Mouse (Mus musculus) E14TG2a.4 (cell line): ENCODE results near the gene Cd46.

Experiments used
- H3K27me3 ChIP-seq: 2 replicates; pipeline ENCODE4 v1.6.1; 2014; ENCODE audit warnings: low read length, control low read depth; ENCODE audit not compliant: insufficient read depth
- H3K36me3 ChIP-seq: 2 replicates; pipeline ENCODE4 v1.6.1; 2014; ENCODE audit warnings: low read length, control low read depth; ENCODE audit not compliant: insufficient read depth
- H3K4me1 ChIP-seq: replicated peaks from 2 replicates; pipeline ENCODE4 v1.6.1; 2014; ENCODE audit warnings: low read depth, low read length, control low read depth
- H3K4me3 ChIP-seq: replicated peaks from 2 replicates; pipeline ENCODE4 v1.5.1; 2014; ENCODE audit warnings: mild to moderate bottlenecking, low read length
- H3K9me3 ChIP-seq: 2 replicates; pipeline ENCODE4 v1.6.1; 2014; ENCODE audit warnings: low read length, control low read depth
- CTCF ChIP-seq: conservative IDR thresholded peaks from 2 replicates; pipeline ENCODE4 v1.5.1; 2014; ENCODE audit warnings: low read length
- NANOG ChIP-seq: IDR thresholded peaks from 2 replicates; pipeline ENCODE4 v1.6.1; 2014; ENCODE audit warnings: borderline replicate concordance, low read length, mixed read lengths
- POU5F1 ChIP-seq: IDR thresholded peaks from 2 replicates; pipeline ENCODE4 v1.6.1; 2014; ENCODE audit warnings: low read length, borderline replicate concordance

Gene Cd46

GRCm38 (mm10) chr1:194993409-194993988 lies 98.5 kb downstream of the Cd46 start:
- Histone ChIP-seq H3K27me3 (no peaks in the 10 kb centered on the region), H3K9me3 (no peaks in the 10 kb centered on the region), H3K4me3 (no peak overlapping the region), H3K4me1 (no peaks in the 10 kb centered on the region; the same call in 1 of the 2 replicates), H3K36me3 (no peaks in the 10 kb centered on the region)
- TF ChIP-seq CTCF = no peak
- TF ChIP-seq POU5F1 = no peak
- TF ChIP-seq NANOG = no peak

- TF ChIP-seq CTCF (no peak), NANOG (no peak), POU5F1 (no peak)
- no peaks in the 10 kb centered on the region for H3K36me3 ChIP-seq
- no peaks in the 10 kb centered on the region for H3K9me3 ChIP-seq
- no peak overlapping the region for H3K4me3 ChIP-seq
- H3K4me1 ChIP-seq = no peaks in the 10 kb centered on the region; the same call in 1 of the 2 replicates
- no peaks in the 10 kb centered on the region for H3K27me3 ChIP-seq
Observed at GRCm38 (mm10) chr1:194992589-194993317, 99.3 kb downstream of the Cd46 start.

- Histone ChIP-seq H3K36me3 (no peaks in the 10 kb centered on the region), H3K4me3 (no peak overlapping the region), H3K27me3 (no peaks in the 10 kb centered on the region), H3K4me1 (no peaks in the 10 kb centered on the region; the same call in 1 of the 2 replicates), H3K9me3 (no peaks in the 10 kb centered on the region)
- TF ChIP-seq NANOG (no peak), CTCF (no peak), POU5F1 (no peak)
Observed at GRCm38 (mm10) chr1:194991654-194992053, 100.4 kb downstream of the Cd46 start.

GRCm38 (mm10) chr1:194990976-194991375 lies 101.1 kb downstream of the Cd46 start:
- Histone ChIP-seq H3K9me3 (no peaks in the 10 kb centered on the region), H3K4me1 (peaks cover 2% of the 10 kb centered on the region; the same call in 1 of the 2 replicates), H3K36me3 (no peaks in the 10 kb centered on the region), H3K27me3 (no peaks in the 10 kb centered on the region), H3K4me3 (no peak overlapping the region)
- no peak for TF ChIP-seq CTCF
- TF ChIP-seq NANOG = no peak
- no peak for TF ChIP-seq POU5F1

DNA sequence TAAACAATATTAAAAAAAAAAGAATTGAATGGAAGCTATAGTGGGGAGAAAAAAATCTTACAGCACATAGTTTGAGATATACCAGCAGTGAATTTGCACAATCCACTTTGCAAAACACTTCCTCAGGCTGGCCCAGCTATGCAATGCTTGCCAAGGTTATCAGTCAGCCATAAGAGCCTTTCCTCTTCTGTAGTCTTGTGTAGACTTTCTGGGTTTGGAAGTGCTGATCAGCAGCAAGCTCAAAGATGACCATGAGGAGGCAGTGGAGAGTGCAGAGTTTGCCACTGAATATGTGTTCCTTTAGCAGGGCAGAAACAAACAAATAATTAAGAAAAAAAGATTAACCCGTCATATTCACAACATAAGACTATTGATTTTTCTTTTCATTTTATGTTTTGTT lies 103.0 kb downstream of the Cd46 start:
- no peaks in the 10 kb centered on the region for H3K9me3 ChIP-seq
- TF ChIP-seq POU5F1 = no peak
- TF ChIP-seq CTCF = no peak
- no peak for TF ChIP-seq NANOG
- H3K4me1 ChIP-seq = peaks cover 9% of the 10 kb centered on the region; the same call in 1 of the 2 replicates
- no peak overlapping the region for H3K4me3 ChIP-seq
- H3K36me3 ChIP-seq = no peaks in the 10 kb centered on the region
- no peaks in the 10 kb centered on the region for H3K27me3 ChIP-seq
